Mouse (Mus musculus): ENCODE data around the gene Ms4a5. TPM values are rescaled to one million over a fixed set of nuclear protein-coding genes. Genes with fewer than 3 reads are reported as not detected.

Gene Ms4a5
- total RNA-seq, 2 experiments from 2014 or later, result not detected

GRCm38 (mm10) chr19:11234244-11234643 is 49.4 kb downstream of the Ms4a5 start:
- intact Hi-C loops (cut with DNase I), result no loop called here
- peak; percentile 5 to 9 for DNase-seq

GRCm38 (mm10) chr19:11232348-11232747 is 51.3 kb downstream of the Ms4a5 start, which contains the start of gene Ms4a12:
TSS of gene Ms4a12 (minus strand) at chr19:11232448.
- intact Hi-C loops (cut with DNase I), result no loop called here
- DNase-seq, result no peak

Other genes with a start within 250 kb of the Ms4a5 start
- under 1 TPM; 0.45 to 0.97 TPM for gene Ms4a8a, start 202.8 kb downstream of the Ms4a5 start, total RNA-seq (2021)
- not detected for gene 1700017D01Rik, start 153.0 kb downstream of the Ms4a5 start, total RNA-seq (2021)
- gene 1700025F22Rik, start 118.6 kb downstream of the Ms4a5 start, total RNA-seq (2021), result not detected
- not detected for gene Ms4a13, start 87.1 kb downstream of the Ms4a5 start, total RNA-seq (2021)
- not detected for gene Ms4a12, start 51.4 kb downstream of the Ms4a5 start, total RNA-seq (2021)
- under 1 TPM; 0.55 to 0.84 TPM for gene Ms4a1, start 17.6 kb downstream of the Ms4a5 start, total RNA-seq (2021)
- gene Ms4a14, start 30.6 kb upstream of the Ms4a5 start, total RNA-seq (2021), result under 1 TPM; 0.10 to 0.12 TPM
- gene Ms4a7, start 52.3 kb upstream of the Ms4a5 start, total RNA-seq (2021), result under 1 TPM; 0.89 to 0.97 TPM
- gene Ms4a4a, start 91.7 kb upstream of the Ms4a5 start, total RNA-seq (2021), result 1 to 10 TPM; 3.0 to 5.7 TPM
- not detected for gene Ms4a4c, start 120.9 kb upstream of the Ms4a5 start, total RNA-seq (2021)
- gene Ms4a4b, start 159.7 kb upstream of the Ms4a5 start, total RNA-seq (2021), result 1 to 10 TPM; 1.1 to 2.4 TPM
- 1 to 10 TPM; 5.5 to 7.1 TPM for gene Ms4a6c, start 185.5 kb upstream of the Ms4a5 start, total RNA-seq (2021)
- gene Gm8369, start 202.1 kb upstream of the Ms4a5 start, total RNA-seq (2021), result under 1 TPM in 1 of 2 experiments, not detected in 1; 0.24 TPM
- 1 to 10 TPM; 2.9 to 4.7 TPM for gene Ms4a6b, start 232.6 kb upstream of the Ms4a5 start, total RNA-seq (2021)

All from heart, postnatal 10 days (tissue).